Mouse (Mus musculus) left cerebral cortex, adult 11 months (tissue): ENCODE data around the gene Igfbp6.
A peak's percentile ranks its signal among the peaks of the same experiment; 100 is the strongest.

ENCODE experiments used
- DNase-seq: peaks from one replicate; pipeline ENCODE4 v3.0.0; 2022; ENCODE audit warnings: low spot score

Gene Igfbp6

DNA sequence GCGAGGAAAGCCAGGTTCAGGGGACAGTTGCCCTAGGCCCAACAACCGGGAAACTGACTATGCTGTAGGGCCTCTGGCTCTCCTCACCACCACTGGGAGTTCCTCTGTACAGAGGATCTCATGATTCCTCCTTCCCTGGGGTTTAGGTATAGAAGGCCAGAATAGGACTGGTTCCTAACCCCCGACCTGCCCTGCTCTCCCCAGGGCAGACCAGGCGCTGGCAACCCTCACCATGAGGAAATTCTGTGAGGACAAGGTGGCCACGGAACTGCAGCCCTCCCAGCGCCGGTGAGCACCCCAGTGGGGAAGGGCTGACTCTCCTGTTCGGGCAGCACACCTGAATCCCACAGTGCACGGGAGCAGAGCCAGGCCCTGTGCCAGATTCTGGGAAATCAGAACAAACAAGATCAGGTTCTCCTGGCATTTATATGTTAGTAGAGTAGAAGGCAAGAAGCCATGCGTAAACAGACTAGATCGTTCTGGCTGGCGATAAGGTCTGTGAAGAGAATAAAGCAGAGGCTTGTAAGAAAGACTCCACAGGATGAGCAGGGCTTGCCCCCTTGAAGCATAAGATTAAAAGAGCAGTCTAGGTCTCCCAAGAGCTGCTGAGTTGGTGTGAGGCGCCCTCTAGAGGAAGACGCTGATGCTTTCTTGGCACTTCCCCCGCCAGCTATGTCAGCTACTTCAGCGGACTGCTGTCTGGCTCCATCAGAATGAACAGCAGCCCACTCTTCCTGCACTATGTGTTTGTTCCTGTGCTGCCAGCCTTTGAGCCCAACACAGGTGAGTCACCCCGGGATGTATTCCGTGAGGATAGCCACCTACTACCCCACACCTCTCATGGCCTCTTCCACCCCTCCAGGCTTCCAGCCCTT is 35.3 kb upstream of the Igfbp6 start:
- peak; percentile 74 for DNase-seq

DNA sequence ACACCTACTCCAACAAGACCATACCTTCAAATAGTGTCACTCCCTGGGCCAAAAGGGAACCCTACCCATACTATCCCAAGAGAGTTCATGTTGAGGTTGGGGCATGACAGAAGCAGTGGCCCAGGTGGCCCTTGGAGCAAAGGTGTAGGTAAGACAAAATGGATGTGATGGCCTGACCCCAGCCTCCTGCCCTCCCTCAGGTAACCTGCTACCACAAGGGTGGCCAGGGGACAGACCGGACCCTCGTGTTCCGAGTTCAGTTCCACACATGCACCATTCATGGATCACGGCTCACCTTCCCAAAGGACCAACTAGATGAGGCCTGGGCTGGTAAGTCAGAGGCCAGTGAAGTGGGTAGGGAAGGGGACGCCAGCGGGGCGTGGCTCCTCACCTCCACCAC is 33.9 kb upstream of the Igfbp6 start:
- no peak for DNase-seq

DNA sequence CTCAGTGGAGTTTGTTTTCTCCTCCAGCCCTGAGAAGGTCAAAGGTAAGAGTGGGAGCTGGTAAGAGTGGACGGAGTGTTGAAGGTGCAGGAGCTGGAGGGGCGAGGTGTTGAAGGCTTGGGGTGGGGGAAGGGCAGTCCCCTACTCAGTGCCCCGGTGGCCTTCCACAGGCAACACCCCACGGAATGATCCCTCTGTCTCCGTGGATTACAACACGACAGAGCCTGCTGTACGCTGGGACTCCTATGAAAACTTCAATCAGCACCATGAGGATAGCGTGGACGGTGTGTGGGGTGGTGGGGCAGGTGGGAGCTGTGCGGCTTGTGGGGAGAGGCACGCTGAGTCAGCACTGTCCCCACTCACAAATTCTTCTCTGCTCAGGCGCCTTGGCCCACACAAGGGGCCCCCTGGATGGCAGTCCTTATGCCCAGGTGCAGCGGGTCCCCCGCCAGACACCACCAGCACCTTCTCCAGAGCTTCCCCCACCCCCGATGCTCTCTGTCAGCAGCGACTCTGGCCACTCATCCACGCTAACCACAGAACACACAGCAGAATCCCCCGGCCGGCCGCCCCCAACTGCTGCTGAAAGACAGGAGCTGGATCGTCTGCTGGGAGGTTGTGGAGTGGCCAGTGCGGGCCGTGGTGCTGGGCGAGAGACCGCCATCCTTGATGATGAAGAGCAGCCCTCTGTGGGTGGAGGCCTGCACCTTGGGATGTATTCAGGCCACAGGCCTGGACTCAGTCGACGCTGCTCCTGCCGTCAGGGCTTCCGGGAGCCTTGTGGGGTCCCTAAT is 33.3 kb upstream of the Igfbp6 start:
- DNase-seq, result no peak

DNA sequence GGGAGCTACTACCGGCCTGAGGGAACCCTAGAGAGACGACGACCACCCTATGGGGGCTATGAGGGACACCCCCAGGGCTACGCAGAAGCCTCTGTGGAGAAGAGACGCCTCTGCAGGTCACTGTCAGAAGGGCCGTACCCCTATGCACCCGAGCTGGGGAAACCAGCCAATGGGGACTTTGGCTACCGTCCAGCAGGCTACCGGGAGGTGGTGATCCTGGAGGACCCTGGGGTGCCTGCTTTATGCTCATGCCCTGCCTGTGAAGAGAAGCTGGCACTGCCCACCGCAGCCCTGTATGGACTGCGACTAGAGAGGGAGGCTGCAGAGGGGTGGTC is 32.7 kb upstream of the Igfbp6 start:
- DNase-seq, result no peak

DNA sequence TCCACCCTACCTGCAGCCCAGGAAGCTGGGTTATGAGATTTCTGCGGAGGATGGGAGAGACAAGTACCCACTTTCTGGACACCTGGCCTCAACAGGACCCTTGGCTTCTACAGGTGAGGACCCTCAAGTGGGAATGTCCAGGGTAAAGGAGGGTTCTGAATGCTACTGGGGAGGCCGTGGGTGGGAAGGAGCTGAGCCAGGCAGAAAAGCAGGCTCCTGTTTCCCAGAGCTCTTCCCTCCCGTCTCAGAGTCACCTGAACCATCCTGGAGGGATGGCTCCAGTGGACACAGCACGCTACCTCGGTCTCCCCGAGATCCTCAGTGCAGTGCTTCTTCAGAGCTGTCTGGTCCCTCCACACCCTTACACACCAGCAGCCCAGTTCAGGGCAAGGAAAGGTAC is 32.0 kb upstream of the Igfbp6 start:
- DNase-seq, result no peak

DNA sequence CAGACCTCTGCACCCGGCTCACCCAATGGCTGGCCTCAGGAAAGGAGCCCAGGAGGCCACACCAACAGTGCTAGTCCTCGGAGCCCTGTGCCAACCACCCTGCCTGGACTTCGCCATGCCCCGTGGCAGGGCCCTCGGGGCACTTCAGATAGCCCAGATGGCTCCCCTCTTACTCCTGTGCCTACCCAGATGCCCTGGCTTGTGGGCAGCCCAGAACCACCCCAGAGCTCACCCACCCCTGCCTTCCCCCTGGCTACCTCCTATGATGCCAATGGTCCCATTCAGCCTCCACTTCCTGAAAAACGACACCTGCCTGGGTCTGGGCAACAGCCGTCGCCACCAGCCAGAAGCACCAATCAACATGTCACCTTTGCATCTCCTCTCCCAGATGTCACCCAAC is 31.3 kb upstream of the Igfbp6 start:
- DNase-seq, result no peak

DNA sequence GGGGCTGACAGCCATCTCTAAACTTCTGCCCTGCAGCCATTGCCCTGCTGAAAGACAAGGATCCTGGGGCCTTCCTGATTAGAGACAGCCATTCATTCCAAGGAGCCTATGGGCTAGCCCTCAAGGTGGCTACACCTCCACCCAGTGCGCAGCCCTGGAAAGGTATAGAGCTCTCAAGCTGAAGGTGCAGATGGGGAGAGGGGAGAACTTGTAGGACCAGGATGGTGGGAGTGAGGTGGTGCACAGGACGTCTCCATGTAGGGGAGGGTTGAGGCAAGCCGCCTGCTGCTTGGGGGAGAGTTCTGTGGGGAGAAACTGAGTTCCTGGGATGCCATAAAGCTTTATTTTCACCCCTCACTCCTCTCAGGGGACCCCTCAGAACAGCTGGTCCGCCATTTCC is 30.5 kb upstream of the Igfbp6 start:
- no peak for DNase-seq

DNA sequence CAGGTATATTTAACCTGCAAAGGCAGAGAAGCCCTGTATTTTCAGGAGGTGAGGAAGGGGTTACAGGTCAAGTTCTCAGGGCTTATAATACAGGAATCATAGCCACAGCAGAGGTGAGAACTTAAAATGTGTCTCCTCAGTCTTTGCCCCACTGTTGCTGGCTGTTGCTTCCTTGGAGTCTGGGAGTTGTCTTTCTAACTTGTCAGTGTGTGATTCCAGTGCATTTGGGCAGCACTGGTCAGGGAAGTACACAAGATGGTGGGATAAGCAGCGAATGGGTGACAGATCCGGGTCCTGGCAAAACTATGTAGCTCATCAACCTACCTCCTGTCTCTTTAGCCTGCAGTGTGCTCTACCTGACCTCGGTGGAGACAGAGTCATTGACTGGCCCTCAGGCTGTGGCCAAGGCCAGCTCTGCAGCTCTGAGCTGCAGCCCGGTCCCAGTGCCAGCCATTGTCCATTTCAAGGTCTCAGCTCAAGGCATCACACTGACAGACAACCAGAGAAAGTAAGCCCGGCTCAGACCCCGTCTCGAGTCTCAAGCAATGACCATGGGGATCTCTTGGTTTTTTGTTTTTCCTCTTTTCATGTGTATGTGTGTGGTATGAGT is 29.4 kb upstream of the Igfbp6 start:
- no peak for DNase-seq

DNA sequence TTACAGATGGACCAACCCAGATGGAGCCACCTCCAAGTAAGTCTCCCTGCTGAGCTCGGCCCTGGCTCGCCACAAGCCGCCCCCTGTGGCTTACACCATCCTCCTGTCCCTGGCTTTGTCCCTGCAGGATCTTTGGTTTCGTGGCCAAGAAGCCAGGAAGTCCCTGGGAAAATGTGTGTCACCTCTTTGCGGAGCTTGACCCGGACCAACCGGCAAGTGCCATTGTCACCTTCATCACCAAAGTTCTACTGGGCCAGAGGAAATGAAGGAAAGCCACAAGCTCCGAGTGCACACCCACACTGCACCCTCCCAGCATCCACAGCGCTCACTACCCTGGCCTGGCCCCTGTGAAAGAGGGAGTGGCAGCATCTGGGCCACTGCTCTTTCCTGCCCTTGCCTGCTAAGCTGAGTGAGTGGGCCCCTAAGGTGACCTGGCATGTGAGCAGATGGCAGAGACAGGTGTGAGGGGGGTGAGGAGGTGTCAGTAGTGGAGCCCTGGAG is 28.4 kb upstream of the Igfbp6 start:
- no peak for DNase-seq

DNA sequence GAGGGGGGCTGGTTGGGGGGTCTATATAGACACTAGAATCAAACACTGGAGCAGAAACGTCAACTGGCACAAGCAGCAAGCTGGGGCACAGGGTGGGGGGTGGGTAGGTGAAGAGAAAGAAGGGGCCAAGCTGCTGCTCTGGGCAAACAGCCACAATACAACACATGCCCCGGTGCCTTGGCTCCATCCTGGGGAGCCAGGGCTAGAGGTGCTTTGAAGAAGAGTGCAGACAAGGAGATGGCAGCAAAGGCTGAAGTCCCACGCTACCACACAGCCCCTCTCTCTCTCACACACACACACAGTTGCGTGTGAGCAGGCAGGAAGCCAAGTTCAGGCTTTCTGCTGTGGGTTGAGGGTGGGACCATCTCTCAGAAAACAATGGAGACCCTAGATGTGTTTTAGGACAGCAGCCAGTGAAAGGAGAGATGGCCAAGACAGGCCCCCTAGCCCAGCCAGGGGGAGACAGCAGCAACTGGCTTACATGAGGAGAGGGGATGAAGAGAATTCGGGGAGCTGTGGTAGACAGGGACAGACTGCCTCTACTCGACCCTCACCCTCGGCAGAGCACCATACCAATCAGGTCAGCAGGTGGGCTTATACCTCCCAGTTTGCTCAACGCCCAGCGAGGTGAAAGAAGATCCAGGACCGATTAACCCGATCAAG is 27.3 kb upstream of the Igfbp6 start:
- no peak for DNase-seq

DNA sequence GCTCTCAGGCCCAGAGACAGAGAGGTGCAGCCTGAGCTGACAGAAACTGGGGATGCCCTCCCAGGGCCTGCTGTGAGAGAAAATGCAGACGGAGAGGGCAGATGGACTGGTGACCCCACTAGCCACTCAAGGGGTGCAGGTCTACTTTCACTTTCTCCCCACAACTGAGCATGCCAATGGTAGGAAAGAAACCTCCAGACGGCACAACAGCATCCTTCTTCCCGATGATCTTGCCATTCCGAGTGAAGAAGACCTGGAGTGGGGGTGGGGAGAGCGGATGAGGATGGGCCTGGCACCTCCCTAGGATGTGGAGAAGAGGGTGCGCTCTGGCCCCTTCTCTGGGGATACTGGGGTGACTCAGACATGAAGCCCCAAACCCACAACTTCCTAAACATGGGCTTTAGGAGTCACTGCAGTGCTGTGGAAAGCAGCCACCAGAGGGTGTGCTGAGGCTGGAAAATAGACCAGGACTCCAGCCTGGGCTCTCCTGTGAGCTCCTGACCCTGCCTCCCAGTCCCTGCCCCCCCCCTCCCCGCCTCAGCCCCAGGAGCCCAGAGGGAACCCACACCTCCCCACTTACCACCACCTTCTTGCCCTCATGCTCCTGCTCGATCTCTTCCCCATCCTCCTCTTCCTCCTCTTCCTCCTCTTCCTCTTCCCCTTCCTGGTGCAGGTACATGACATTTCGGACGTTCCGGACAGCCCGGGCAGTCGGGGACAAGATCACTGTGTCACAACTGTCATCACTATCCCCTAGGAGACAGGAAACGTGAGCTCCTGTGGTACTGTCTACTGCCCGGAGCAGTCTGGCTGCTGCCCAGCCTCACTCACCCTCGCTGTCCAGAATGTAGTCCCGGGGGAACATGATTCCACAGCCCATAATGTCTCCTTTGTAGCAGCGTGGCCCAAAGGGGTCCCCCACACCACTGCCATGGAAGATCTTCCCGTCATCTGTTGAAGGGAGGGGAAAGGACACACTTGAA is 26.4 kb upstream of the Igfbp6 start:
- DNase-seq, result no peak

DNA sequence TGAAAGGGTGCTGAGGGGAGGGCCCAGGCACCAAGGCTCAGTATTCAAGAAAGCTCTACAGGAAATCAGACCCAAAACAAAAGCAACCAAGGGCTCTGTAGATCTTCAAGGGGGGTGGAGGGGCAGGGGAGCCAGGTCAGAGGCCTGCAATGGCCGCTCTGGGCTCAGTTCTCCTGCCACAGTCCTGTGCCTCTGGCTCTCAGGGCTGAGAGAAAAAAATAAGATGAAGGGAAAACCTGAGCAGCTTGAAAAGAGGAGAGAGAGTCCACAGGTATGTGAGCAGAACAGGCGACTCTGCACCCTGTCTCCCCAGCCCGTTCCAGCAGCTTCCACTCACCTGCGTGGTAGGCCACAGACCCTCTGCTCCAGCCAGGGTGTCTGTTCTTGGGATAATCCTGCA is 25.6 kb upstream of the Igfbp6 start:
- no peak for DNase-seq

DNA sequence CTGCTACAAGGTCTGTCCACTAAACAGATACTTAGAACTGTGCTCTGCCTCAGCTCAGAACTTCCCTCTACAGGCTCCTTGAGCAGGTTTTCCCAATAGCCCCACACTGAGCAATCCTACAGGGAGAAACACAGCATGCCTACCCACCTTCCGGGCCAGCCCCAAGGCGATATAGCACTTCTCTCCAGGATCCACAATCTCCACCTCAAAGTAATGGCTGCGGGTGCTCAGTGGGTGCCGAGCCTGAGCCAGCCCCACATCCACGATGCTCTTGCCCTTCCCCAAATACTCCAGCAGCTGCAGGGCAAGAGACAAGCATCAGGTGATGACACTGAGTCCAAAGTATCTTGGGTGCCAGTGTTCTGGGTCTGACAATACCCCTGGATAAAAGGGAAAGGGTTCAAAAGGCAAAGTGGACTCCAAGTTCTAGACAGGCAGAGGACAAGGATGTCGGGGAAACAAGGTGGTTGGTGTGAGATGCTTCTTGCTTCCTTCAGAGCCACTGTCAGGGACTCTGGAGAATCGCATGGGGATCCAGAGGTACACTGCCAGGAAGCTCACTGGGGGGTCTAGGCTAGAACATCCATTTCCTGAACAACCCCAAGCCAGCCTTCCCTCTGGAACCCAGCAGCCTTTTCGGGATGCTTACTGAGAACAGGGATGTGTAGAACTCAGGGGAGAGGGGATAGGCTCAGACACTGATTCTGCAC is 24.9 kb upstream of the Igfbp6 start:
- DNase-seq, result no peak

DNA sequence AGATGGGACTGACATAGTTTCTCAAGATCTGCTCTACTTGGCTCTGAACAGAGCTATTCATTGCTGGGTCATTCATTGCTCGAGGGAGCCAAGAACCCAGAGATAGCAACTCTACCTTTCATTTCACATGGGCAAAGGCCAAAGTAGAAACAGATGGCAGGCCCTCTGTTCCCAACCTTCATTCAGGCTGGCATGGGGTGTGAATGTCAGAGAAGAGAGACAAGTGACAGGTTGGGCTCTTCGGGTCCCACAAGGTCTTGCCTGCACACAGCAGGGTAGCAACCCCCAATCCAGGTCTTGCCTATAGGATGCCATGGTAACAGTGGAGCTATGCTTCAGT is 24.4 kb upstream of the Igfbp6 start:
- DNase-seq, result no peak

DNA sequence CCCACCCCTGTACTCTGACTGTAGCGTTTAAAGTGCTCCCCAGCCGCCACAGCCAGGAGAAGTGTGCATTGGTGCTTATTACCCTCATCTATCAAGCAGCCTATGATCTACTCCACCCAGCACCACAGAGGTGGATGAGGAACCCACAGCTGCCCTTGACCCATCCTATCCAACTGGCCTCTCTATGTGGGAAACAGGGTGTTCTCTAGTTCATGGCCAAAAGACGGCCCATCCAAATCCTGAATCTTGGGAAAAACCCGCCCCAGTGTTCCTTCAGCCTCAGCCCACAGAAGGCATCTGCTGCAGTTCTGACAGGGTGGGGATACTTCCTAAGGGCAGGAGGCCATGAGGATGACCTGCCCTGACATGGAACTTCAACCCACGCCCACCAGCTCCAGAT is 23.6 kb upstream of the Igfbp6 start:
- no peak for DNase-seq

DNA sequence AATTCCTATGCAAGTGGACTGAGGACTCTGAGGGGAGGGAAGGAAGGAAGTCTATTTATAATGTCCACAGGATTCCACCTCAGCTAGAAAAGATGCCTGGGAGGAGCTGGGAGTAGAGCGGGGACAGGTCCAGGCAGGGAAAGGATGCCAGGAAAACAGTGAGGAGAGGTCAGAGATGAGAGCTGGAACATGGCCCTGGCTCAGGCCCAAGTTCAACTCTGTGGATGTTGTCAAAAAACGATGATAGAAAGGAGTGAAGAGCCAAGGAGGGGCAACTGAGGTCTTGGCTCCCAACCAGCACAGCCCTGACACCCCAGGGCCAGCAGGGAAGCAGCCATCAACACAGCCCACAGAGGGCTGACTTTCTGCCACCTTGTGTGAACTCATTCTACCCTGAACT is 17.9 kb upstream of the Igfbp6 start:
- no peak for DNase-seq

DNA sequence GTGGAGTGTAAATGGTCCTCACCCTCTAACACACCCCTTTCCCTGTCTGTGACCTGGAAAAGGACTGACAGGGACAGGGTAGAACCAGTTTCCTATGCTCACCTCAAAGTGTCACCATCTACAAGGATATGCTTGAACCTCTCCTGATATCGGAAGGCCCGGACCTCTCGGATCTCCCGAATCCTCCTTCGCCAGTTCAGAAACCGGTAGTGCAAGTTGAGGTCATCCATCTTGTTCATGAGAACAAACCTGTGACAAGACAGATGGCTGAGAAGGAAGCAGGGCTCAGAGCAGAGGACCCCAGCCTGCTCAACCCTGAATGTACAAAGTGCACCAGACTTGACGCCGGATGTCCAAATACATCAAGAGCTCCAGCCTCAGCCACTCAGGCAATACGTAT is 10.8 kb upstream of the Igfbp6 start:
- no peak for DNase-seq

DNA sequence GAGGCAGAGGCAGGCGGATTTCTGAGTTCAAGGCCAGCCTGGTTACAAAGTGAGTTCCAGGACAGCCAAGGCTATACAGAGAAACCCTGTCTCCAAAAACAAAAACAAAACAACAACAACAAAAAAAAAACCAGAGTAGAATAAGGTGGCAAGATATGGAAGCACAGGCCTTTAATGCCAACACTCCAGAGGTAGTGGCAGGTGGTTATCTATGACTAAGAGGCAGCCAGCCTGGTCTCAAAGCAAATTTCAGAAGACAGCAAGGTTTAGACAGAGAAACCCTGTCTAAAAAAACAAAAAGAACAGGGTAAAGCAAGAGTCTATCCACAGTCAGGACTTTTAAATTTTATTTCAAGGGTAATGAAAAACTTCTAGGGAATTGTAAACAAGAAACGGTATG is 9.5 kb upstream of the Igfbp6 start:
- DNase-seq, result no peak

DNA sequence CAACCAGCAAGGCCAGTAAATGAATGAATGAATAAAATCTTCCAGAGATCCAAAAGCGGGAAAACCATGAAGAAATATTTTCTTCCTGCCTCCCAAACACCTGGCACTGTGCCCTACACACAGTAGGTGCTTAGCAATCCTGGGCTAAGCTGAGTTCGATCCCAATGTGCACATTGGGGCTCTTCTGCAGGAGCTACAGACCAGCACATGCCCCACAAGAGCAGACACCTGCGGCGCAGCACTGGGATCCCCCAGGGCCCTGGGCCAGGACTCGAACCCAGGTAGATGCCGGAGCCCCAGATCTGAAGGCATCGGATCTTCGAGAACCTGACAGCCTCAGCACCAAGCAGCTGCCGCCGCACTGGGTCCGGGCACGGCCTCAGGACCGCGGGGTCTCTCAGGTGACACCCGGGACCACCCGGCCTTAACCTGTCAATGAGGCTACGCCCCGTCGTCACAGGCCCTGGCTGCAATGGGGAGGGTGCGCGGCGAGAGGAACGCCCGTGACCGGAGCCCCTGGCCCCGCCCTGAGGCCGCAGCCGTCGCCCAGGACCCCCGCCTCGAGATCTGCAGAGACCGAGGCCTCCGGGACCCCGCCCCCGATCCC is 8.5 kb upstream of the Igfbp6 start:
- no peak for DNase-seq

DNA sequence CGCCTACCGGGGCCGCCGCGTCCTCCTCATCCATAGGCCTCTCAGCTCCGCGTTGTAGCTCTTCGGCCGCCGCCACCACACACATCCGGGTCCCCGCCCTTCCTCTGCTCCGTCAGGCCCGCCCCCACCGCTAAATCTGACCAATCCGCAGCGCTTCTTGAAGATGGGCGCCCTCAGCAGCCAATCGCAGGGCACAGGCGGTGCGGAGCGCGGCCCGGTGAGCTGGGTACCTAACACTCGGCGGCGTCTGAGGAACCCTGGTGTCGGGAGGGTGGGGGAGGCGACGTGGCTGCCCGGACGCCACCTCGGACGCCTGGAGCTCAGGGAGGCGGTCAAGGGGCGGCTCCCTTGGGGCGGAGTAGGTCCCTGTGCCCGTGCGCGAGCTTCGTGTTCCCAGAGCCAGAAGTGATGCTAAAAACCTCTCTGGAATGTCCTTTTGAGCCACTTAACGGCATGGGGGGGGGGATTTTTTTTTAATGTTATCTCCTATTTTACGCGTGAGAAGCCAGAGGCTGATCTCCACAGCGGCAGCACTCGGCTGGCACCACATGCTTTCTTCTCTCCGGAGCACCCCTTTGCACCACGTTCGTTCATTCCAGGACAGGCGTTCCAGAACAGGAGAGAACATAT is 7.9 kb upstream of the Igfbp6 start, which contains the start of gene Spryd3:
Gene Spryd3, minus strand, starts transcription at position 106 of the 630 bp plus-strand sequence.
- peak; percentile 93 for DNase-seq
